17 mouse cellular contexts compared by ENCODE assay signal in the genomic region with DNA sequence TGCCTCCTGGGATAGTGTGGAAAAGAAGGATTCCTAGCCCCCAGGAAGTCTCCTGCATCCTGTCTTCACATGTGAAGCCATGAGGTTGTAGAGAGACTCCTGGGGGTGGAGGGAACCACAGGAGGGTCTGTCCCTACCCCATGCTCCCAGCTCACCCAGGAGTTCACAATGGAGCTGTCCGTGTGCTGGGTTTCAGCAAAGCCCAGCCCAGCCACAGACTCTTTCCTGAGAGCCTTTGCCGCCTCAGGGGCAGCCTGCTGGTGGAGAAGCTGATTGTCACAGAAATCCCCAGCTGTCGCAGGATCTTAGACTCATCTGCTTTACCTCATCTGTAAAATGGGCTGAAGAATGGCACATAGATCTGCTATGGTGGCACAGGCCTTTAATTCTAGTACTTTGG.
"Had no signal": no experiment of that assay in that cellular context is flagged by ENCODE, and none has a peak within 500 bp of the region (broad histone marks: within the 10 kb centered on the region; RNA-seq: fewer than 3 reads in every experiment).

No protein-coding gene starts in this region.

- H3K9me3 ChIP-seq: liver, embryonic 13.5 days; midbrain, embryonic 10.5 days; neural tube, embryonic 13.5 days had no signal

- H3K4me2 ChIP-seq: liver, embryonic 13.5 days; lung, embryonic 14.5 days; midbrain, embryonic 13.5 days; neural tube, embryonic 13.5 days had no signal

- DNase-seq: kidney, adult 2 months; kidney, postnatal 25 days; liver, embryonic 13.5 days; lung, embryonic 14.5 days; lung, postnatal 10 days; lung, postnatal 36 days; retina, postnatal 1 day; right cerebral cortex, postnatal 25 days; spleen, adult 18-20 months; thymus, adult 18-20 months; thymus, postnatal 36 days had no signal

- H3K27me3 ChIP-seq: liver, embryonic 13.5 days; midbrain, embryonic 13.5 days; neural tube, embryonic 13.5 days had no signal

- H3K9ac ChIP-seq: liver, embryonic 13.5 days; lung, embryonic 14.5 days; midbrain, embryonic 13.5 days; neural tube, embryonic 13.5 days had no signal

- ATAC-seq: midbrain, embryonic 13.5 days; midbrain, embryonic 16.5 days had no signal

- H3K4me3 ChIP-seq: liver, embryonic 13.5 days; midbrain, embryonic 10.5 days; midbrain, embryonic 13.5 days; myocyte; neural tube, embryonic 13.5 days had no signal

- H3K27ac ChIP-seq: kidney, postnatal 0 days; liver, embryonic 13.5 days; midbrain, embryonic 10.5 days; neural tube, embryonic 13.5 days had no signal
